Mouse (Mus musculus): ENCODE measurements around the gene Rasl11a. TPM values are rescaled to one million over a fixed set of nuclear protein-coding genes. Genes with fewer than 3 reads are reported as not detected.
"Not testable (repeated sequence)": the region's sequence is repeated elsewhere in the genome, so short reads cannot be mapped to it uniquely, and the experiment has no call there.

Gene Rasl11a
- total RNA-seq, 2 experiments from 2014 or later = 7.6 to 16.9 TPM

GRCm38 (mm10) chr5:146882261-146882660, 37.4 kb downstream of the Rasl11a start:
- no peak for DNase-seq (ENCODE audit: low spot score in 2 of 2)
- intact Hi-C loops (cut with DNase I) = no loop called here

GRCm38 (mm10) chr5:146883053-146883452, 38.2 kb downstream of the Rasl11a start:
- no peak for DNase-seq (ENCODE audit: low spot score in 2 of 2)
- intact Hi-C loops (cut with DNase I) = no loop called here

DNA sequence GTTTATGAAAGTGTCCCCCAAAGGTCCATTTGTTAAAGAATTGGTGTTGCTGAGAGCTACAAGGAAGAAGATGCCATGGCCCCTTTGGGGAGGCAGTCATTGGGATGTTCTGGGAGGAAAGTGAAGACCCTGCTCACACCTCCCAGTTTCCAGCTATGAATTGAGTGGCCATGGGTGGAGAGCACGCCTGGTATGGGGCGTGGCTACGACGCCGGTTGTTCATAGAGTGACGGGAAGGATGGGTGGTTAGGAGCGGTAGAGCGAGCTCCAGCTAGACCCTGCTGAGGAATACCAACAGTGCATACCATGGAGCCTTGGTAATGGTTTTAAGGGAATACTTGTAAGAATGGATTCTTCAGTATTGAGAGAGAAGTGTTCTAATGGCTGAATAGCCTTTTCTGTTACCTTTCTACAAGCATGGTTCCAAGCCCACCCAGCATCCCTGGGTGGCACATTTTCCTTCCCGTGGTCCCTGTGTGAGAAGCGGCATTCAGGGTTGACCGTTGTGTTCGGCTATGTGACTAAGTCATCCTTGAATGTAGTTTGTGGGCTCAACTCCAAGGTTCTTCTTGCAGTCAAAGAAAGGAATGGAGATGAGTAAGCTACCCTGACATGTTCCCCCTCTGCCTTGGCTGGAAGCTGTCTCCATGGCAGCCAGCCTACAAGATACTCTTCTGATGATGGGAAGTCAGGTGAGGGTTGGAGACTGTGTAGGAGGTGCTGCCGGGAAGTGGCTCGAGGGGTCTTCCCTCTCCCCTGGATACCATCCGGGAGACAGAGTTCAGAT, 38.8 kb downstream of the Rasl11a start:
- no peak for DNase-seq (ENCODE audit: low spot score in 2 of 2)
- intact Hi-C loops (cut with DNase I) = no loop called here

DNA sequence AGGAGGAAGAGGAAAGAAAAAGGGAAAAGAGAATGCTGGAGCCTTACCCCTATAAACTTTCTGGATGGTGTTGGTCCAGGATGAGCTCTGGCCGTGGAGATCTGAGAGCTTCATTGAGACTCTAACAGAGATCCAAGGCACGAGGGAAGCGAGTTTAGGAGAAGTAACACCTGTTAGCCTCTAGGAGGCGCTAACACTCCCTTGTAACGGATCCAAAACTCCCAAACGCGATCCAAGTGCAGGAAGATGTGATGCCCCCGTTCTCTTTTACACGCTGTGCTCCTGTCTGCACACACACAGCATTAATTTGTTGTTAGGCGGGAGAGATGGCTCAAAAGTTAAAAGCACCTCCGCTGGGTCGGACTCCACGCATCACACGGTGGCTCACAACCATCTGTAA, 46.3 kb downstream of the Rasl11a start:
- DNase-seq (ENCODE audit: low spot score in 2 of 2) = peak; percentile 22 to 60
- intact Hi-C loops (cut with DNase I) = loop anchor here (5.0 kb wide), 1 partner anchor 44 kb away; the partner anchor contains the start of gene Rasl11a

DNA sequence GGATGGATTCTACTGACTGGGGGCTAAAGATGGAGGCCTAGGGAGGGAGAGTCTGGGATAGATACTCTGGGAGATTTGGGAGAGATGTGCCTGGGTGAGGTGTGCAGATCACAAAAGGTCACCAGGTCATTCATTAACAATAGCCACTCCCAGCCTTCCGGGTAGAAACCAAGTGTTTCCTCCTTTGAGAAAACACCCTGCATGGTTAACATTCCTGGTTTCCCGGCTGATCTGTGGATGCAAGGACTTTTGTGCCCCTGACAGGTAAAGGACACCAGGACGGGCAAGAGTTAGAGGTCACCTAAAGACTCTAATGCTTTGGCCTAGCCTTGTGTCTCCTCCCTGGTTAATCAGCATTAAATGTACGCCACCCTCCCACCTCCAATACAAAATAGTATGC, 48.0 kb downstream of the Rasl11a start:
- no peak for DNase-seq (ENCODE audit: low spot score in 2 of 2)
- intact Hi-C loops (cut with DNase I) = loop anchor here (5.0 kb wide), 1 partner anchor 46 kb away; the partner anchor contains the start of gene Rasl11a

DNA sequence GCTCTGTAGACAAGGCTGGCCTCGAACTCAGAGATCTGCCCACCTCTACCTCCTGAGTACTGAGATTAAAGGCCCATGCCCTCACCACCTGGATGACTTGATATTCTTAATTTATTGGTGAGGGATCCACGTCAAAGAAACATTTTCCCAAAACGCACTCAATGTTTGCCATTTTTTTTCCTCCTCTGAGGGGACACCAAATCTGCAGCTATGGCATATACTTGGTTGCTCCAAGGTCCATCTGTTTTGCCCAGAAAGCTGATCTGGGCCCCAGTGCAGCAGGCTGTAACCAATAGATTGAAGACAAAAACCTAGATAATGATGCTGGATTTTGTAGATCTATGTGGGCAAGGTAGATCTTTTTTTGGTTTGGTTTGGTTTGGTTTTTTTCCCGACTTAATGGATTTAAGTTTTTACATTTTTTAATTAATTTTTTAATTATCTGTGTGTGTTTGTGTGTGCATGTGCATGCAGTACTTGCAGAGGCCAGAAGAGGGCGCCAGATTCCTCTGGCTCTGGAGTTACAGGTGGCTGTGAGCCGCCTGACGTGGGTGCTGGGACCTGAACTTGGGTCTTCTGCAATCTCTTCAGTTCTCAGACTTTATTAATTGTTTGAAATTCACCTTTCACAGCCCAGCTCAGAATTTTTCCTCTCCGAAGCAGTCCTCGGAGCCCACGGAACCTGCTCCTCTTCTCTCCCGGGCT, 48.8 kb downstream of the Rasl11a start:
- no peak for DNase-seq (ENCODE audit: low spot score in 2 of 2)
- intact Hi-C loops (cut with DNase I) = loop anchor here (5.0 kb wide), 1 partner anchor 46 kb away; the partner anchor contains the start of gene Rasl11a

DNA sequence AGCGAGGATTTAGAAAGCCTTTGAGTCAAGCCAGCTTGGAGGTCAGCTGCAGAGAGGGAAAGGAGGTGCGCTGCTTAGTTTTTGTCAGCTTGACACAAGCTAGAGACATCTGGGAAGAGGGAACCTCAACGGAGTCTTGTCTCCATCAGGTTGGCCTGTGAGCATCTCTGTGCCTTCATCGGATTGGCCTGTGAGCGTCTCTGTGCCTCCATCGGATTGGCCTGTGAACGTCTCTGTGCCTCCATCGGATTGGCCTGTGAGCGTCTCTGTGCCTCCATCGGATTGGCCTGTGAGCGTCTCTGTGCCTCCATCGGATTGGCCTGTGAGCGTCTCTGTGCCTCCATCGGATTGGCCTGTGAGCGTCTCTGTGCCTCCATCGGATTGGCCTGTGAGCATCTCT, 50.8 kb downstream of the Rasl11a start:
- intact Hi-C loops (cut with DNase I); DNase-seq (ENCODE audit: low spot score in 2 of 2): not testable (repeated sequence)

GRCm38 (mm10) chr5:146896973-146897372, 52.1 kb downstream of the Rasl11a start:
- no peak for DNase-seq (ENCODE audit: low spot score in 2 of 2)
- intact Hi-C loops (cut with DNase I) = no loop called here

Other genes starting within 250 kb of the Rasl11a start
- 10 to 100 TPM; 53.9 to 58.6 TPM for gene Usp12, start 50.1 kb upstream of the Rasl11a start, total RNA-seq (2021)
- 100 to 1,000 TPM; 149 to 157 TPM for gene Rpl21, start 12.2 kb upstream of the Rasl11a start, total RNA-seq (2021)
- gene Gtf3a, start 103.6 kb downstream of the Rasl11a start, total RNA-seq (2021) = 10 to 100 TPM; 23.9 to 29.1 TPM
- gene Mtif3, start 118.7 kb downstream of the Rasl11a start, total RNA-seq (2021) = 10 to 100 TPM; 20.9 to 22.6 TPM
- 1 to 10 TPM; 5.3 to 7.6 TPM for gene Lnx2, start 231.5 kb downstream of the Rasl11a start, total RNA-seq (2021)
- 10 to 100 TPM; 72.9 to 79.5 TPM for gene Polr1d, start 232.0 kb downstream of the Rasl11a start, total RNA-seq (2021)

Measured in left cerebral cortex, postnatal 14 days (tissue).